In genomic region chr1:179517713-179518465, GRCm38 (mm10) we compare ENCODE assay signal across 8 mouse cellular contexts. TPM values are rescaled to one million over a fixed set of nuclear protein-coding genes. Genes with fewer than 3 reads are reported as not detected.
DNase-seq lines count a peak whose midpoint lies in the region; ATAC-seq lines count a peak whose summit lies in the region.

Smyd3 (minus strand) TSS chr1:179518041.

- DNase-seq in adipocyte (ENCODE audit: low spot score) = peak; percentile 89
- peak; percentile 94 for DNase-seq in embryo, embryonic 10 days (ENCODE audit: low spot score)
- DNase-seq in gastrocnemius, postnatal 10 days = peak; percentile 82
- peak; percentile 67 to 86 for DNase-seq in left cerebral cortex, postnatal 10 days (ENCODE audit: extremely low spot score in 1 of 2, low spot score in 2 of 2)
- DNase-seq in right cerebral cortex, postnatal 25 days = peak; percentile 88
- peak; percentile 72 to 85 for DNase-seq in urinary bladder, postnatal 4 days (ENCODE audit: low spot score in 2 of 2)

- intact Hi-C loops in left cerebral cortex, postnatal 10 days (cut with DNase I) = no loop called here

- ATAC-seq in inflammation-experienced regulatory T-cells, adult 6 months = peak; percentile 85
- peak; percentile 95 for ATAC-seq in megakaryocyte-erythroid progenitor cell, adult 5-6 weeks (replicated peaks; ENCODE audit: low FRiP score, low TSS enrichment, poor library complexity, severe bottlenecking)

RNA-seq across cellular contexts. Expression of gene Smyd3, which starts in this region (rescaled TPM):
- 1 to 10 TPM; 5.8 to 6.1 TPM for total RNA-seq in gastrocnemius, postnatal 10 days (2021)
- polyA plus RNA-seq in inflammation-experienced regulatory T-cells, adult 6 months (2017; shearing (Covaris generic)) = 10 to 100 TPM; 17.9 to 46.5 (median 40.8) TPM
- total RNA-seq in left cerebral cortex, postnatal 10 days (2021) = 10 to 100 TPM; 20.3 to 30.9 TPM
- 32.2 and 48.9 TPM in 2 replicates for total RNA-seq in megakaryocyte-erythroid progenitor cell, adult 5-6 weeks (2014; fragmentation: Nextera tagmentation)
- 22.6 and 25.8 TPM in 2 replicates for total RNA-seq in megakaryocyte-erythroid progenitor cell, adult 5-6 weeks (2017)

Comparison
In these comparisons a context has a peak if more than half of its experiments do, and no peak if none do; other contexts are left out.
1. Peak in every context shown above with its lines: DNase-seq and ATAC-seq.